Mouse (Mus musculus) ES-E14 (cell line): ENCODE results near the gene Acp7. TPM values are rescaled to one million over a fixed set of nuclear protein-coding genes. Genes with fewer than 3 reads are reported as not detected.

Experiments used
- DNase-seq: peaks from one replicate; pipeline ENCODE4 v3.0.0-alpha.2; 2013; ENCODE audit warnings: low read depth, low spot score
- H3K27ac ChIP-seq: 2 replicates; pipeline ENCODE4 v1.5.1; 2012; ENCODE audit warnings: low read depth, mild to moderate bottlenecking, low read length, moderate library complexity, mixed read lengths; ENCODE audit not compliant: poor library complexity, insufficient read depth, severe bottlenecking
- H3K36me3 ChIP-seq: 2 replicates; pipeline ENCODE4 v1.6.1; 2012; ENCODE audit warnings: mild to moderate bottlenecking, low read length, moderate library complexity, mixed read lengths; ENCODE audit not compliant: control insufficient read depth, poor library complexity, insufficient read depth, severe bottlenecking
- H3K4me1 ChIP-seq, 2 experiments: fragments of 150-350 bp in 1 of 2; sonication (generic) in 1 of 2; 2 replicates each; pipeline ENCODE4 v1.6.1; 2012; ENCODE audit warnings: low read length in 2 of 2, mild to moderate bottlenecking in 1 of 2, mixed read lengths in 1 of 2; ENCODE audit not compliant: control insufficient read depth in 2 of 2, insufficient read depth in 2 of 2, poor library complexity in 1 of 2
- H3K4me3 ChIP-seq, 2 experiments: fragments of 150-350 bp in 1 of 2; sonication (generic) in 1 of 2; 2 replicates each; pipeline ENCODE4 v1.5.1; 2012; ENCODE audit warnings: low read length in 2 of 2, low read depth in 1 of 2, mild to moderate bottlenecking in 1 of 2, mixed read lengths in 1 of 2; ENCODE audit not compliant: insufficient read depth in 1 of 2, poor library complexity in 1 of 2, severe bottlenecking in 1 of 2
- H3K9ac ChIP-seq: 2 replicates; pipeline ENCODE4 v1.6.1; 2012; ENCODE audit warnings: low read depth, mild to moderate bottlenecking, low read length, mixed read lengths; ENCODE audit not compliant: poor library complexity, insufficient read depth, severe bottlenecking
- H3K9me3 ChIP-seq: fragments of 150-350 bp; sonication (generic); 2 replicates; pipeline ENCODE4 v1.6.1; 2012; ENCODE audit warnings: low read depth, mild to moderate bottlenecking, low read length; ENCODE audit not compliant: control insufficient read depth, insufficient read depth
- CHD2 ChIP-seq: IDR thresholded peaks from 2 replicates; pipeline ENCODE4 v1.6.1; 2014; ENCODE audit warnings: mild to moderate bottlenecking, low read depth, low read length, inconsistent platforms
- HCFC1 ChIP-seq: IDR thresholded peaks from 2 replicates; pipeline ENCODE4 v1.6.1; 2012; ENCODE audit warnings: low read length, inconsistent platforms, borderline replicate concordance; ENCODE audit not compliant: insufficient read depth
- MAFK ChIP-seq: IDR thresholded peaks from 2 replicates; pipeline ENCODE4 v1.6.1; 2014; ENCODE audit warnings: mild to moderate bottlenecking, low read depth, low read length, inconsistent platforms; ENCODE audit not compliant: insufficient read depth
- ZC3H11A ChIP-seq: IDR thresholded peaks from 2 replicates; pipeline ENCODE4 v1.6.1; 2012; ENCODE audit warnings: low read depth, mild to moderate bottlenecking, inconsistent platforms, low read length, borderline replicate concordance
- ZNF384 ChIP-seq: IDR thresholded peaks from 2 replicates; pipeline ENCODE4 v1.6.1; 2012; ENCODE audit warnings: low read depth, low read length, inconsistent platforms
- in situ Hi-C, 2 experiments: fragments of 600-800 bp; cut with MboI; formaldehyde crosslinking; loops; one replicate each; pipeline ENCODE4 v1.15.1; 2025; ENCODE audit warnings: low sequenced_read_pairs in 2 of 2, inconsistent platforms in 1 of 2; ENCODE audit not compliant: unreplicated experiment in 2 of 2
- total RNA-seq: library from RNA; depleted of rRNA; stranded (reverse); fragments of 300-350 nt; gene quantifications from 2 replicates; pipeline ENCODE4 v1.2.3, GENCODE M21; 2012

Gene Acp7
- total RNA-seq, 1 experiment = 2.5 TPM

GRCm38 (mm10) chr7:28591862-28592261 is 39.3 kb downstream of the Acp7 start:
- Histone ChIP-seq H3K4me3 (no peak overlapping the region), H3K36me3 (peaks cover 7% of the 10 kb centered on the region; the same call in 1 of the 2 replicates), H3K27ac (no peak overlapping the region), H3K9ac (no peak overlapping the region), H3K9me3 (no peaks in the 10 kb centered on the region), H3K4me1 (peaks cover 37 to 60% of the 10 kb centered on the region in 2 experiments)
- in situ Hi-C loops = no loop called here
- TF ChIP-seq ZC3H11A = no peak
- TF ChIP-seq MAFK = no peak
- no peak for TF ChIP-seq CHD2
- no peak for TF ChIP-seq HCFC1
- no peak for TF ChIP-seq ZNF384
- no peak for DNase-seq

- no peak for TF ChIP-seq HCFC1
- no peak for TF ChIP-seq ZC3H11A
- TF ChIP-seq CHD2 = no peak
- no peak for TF ChIP-seq MAFK
- no peak for TF ChIP-seq ZNF384
- Histone ChIP-seq H3K9me3 (no peaks in the 10 kb centered on the region), H3K36me3 (no peaks in the 10 kb centered on the region), H3K9ac (no peak overlapping the region), H3K4me1 (peaks cover 27 to 48% of the 10 kb centered on the region in 2 experiments), H3K4me3 (no peak overlapping the region), H3K27ac (no peak overlapping the region)
- in situ Hi-C loops = no loop called here
- no peak for DNase-seq
Measured at GRCm38 (mm10) chr7:28587644-28588043, 43.5 kb downstream of the Acp7 start.

- H3K36me3 ChIP-seq = no peaks in the 10 kb centered on the region
- H3K4me3 ChIP-seq = no peak overlapping the region
- no peaks in the 10 kb centered on the region for H3K9me3 ChIP-seq
- H3K27ac ChIP-seq = no peak overlapping the region
- DNase-seq = no peak
- TF ChIP-seq CHD2 (no peak), ZNF384 (no peak), MAFK (no peak), ZC3H11A (no peak), HCFC1 (no peak)
- in situ Hi-C loops = no loop called here
- no peak overlapping the region for H3K9ac ChIP-seq
- H3K4me1 ChIP-seq = peaks cover 19 to 42% of the 10 kb centered on the region in 2 experiments
Measured at GRCm38 (mm10) chr7:28586663-28587411, 44.3 kb downstream of the Acp7 start.

GRCm38 (mm10) chr7:28585001-28585400 is 46.1 kb downstream of the Acp7 start:
- no peaks in the 10 kb centered on the region for H3K9me3 ChIP-seq
- no peak overlapping the region for H3K27ac ChIP-seq
- no peak overlapping the region for H3K4me3 ChIP-seq
- no peaks in the 10 kb centered on the region for H3K36me3 ChIP-seq
- H3K9ac ChIP-seq = no peak overlapping the region
- in situ Hi-C loops = no loop called here
- peaks cover 11 to 37% of the 10 kb centered on the region in 2 experiments for H3K4me1 ChIP-seq
- TF ChIP-seq HCFC1 = no peak
- DNase-seq = no peak

GRCm38 (mm10) chr7:28584468-28584867 is 46.7 kb downstream of the Acp7 start:
- no peak overlapping the region for H3K27ac ChIP-seq
- no peaks in the 10 kb centered on the region for H3K9me3 ChIP-seq
- no peak overlapping the region for H3K9ac ChIP-seq
- no peak for TF ChIP-seq MAFK
- TF ChIP-seq CHD2 = no peak
- TF ChIP-seq ZC3H11A = no peak
- TF ChIP-seq ZNF384 = no peak
- no peak for TF ChIP-seq HCFC1
- peaks cover 13 to 40% of the 10 kb centered on the region in 2 experiments for H3K4me1 ChIP-seq
- no peak for DNase-seq
- in situ Hi-C loops = no loop called here
- H3K36me3 ChIP-seq = no peaks in the 10 kb centered on the region
- H3K4me3 ChIP-seq = no peak overlapping the region
